In genomic region chr6:117173876-117174275, GRCm38 (mm10) we compare ENCODE assay signal across 8 mouse cellular contexts. TPM values are rescaled to one million over a fixed set of nuclear protein-coding genes. Genes with fewer than 3 reads are reported as not detected.
DNase-seq lines count a peak whose midpoint lies in the region; ATAC-seq and TF ChIP-seq lines count a peak whose summit lies in the region.

No protein-coding gene starts in this region.

- no peak for ATAC-seq in hindbrain, embryonic 13.5 days (ENCODE audit: low FRiP score)
- ATAC-seq in intestine, embryonic 14.5 days (replicated peaks; ENCODE audit: low FRiP score, low TSS enrichment, low read depth): peak; percentile 44; the same call in 1 of the 2 replicates
- ATAC-seq in midbrain, embryonic 14.5 days (ENCODE audit: low FRiP score, low TSS enrichment): peak; percentile 44; the same call in 1 of the 2 replicates
- peak; percentile 79 for ATAC-seq in stomach, postnatal 0 days (ENCODE audit: low FRiP score, low TSS enrichment)

- TF ChIP-seq EP300 in stomach, postnatal 0 days (optimal IDR thresholded peaks at IDR 0.05): no peak

- peak; percentile 92 for TF ChIP-seq CTCF in stomach, postnatal 0 days (IDR thresholded peaks at IDR 0.05; ENCODE audit: low read depth)

- peak; percentile 86 for DNase-seq in hindbrain, embryonic 10.5 days (ENCODE audit: low spot score)
- DNase-seq in cerebellum, postnatal 4 days (ENCODE audit: low spot score in 2 of 2): peak; percentile 76 to 91
- peak; percentile 68 to 71 for DNase-seq in gastrocnemius, adult 8-10 months (ENCODE audit: low spot score in 2 of 2)
- peak; percentile 94 for DNase-seq in intestine, embryonic 14.5 days (ENCODE audit: low spot score)
- peak; percentile 69 to 77 for DNase-seq in left cerebral cortex, postnatal 14 days (ENCODE audit: low spot score in 2 of 2)
- peak; percentile 82 for DNase-seq in midbrain, embryonic 14.5 days
- peak; percentile 85 for DNase-seq in stomach, postnatal 0 days (ENCODE audit: low spot score)

- no peak overlapping the region for H3K9ac ChIP-seq in hindbrain, embryonic 13.5 days
- no peak overlapping the region for H3K9ac ChIP-seq in intestine, embryonic 14.5 days (ENCODE audit: low read length)
- no peak overlapping the region for H3K9ac ChIP-seq in midbrain, embryonic 14.5 days (replicated peaks; ENCODE audit: low read length)
- no peak overlapping the region for H3K9ac ChIP-seq in stomach, postnatal 0 days (ENCODE audit: low read length)

- peaks cover 61% of the 10 kb centered on the region for H3K27me3 ChIP-seq in hindbrain, embryonic 10.5 days (ENCODE audit: insufficient read depth, poor library complexity, severe bottlenecking)
- H3K27me3 ChIP-seq in hindbrain, embryonic 13.5 days: peaks cover 69% of the 10 kb centered on the region
- no peaks in the 10 kb centered on the region for H3K27me3 ChIP-seq in intestine, embryonic 14.5 days (replicated peaks; ENCODE audit: control insufficient read depth, insufficient read depth, low read length)
- H3K27me3 ChIP-seq in midbrain, embryonic 14.5 days (ENCODE audit: control insufficient read depth, insufficient read depth, low read length): peaks cover 41% of the 10 kb centered on the region
- no peaks in the 10 kb centered on the region; the same call in 1 of the 2 replicates for H3K27me3 ChIP-seq in stomach, postnatal 0 days (ENCODE audit: control insufficient read depth, insufficient read depth, low read length)

- H3K36me3 ChIP-seq in hindbrain, embryonic 10.5 days: 0 out of 2 replicates have a peak, but pooled peaks cover 3% of the 10 kb centered on the region
- H3K36me3 ChIP-seq in hindbrain, embryonic 13.5 days: no peaks in the 10 kb centered on the region
- peaks cover 49% of the 10 kb centered on the region for H3K36me3 ChIP-seq in intestine, embryonic 14.5 days (ENCODE audit: control insufficient read depth, insufficient read depth, low read length)
- no peaks in the 10 kb centered on the region for H3K36me3 ChIP-seq in midbrain, embryonic 14.5 days (ENCODE audit: control insufficient read depth, insufficient read depth, low read length)
- H3K36me3 ChIP-seq in stomach, postnatal 0 days (ENCODE audit: control insufficient read depth, insufficient read depth, low read length): no peaks in the 10 kb centered on the region

- H3K4me1 ChIP-seq in hindbrain, embryonic 10.5 days (replicated peaks): peaks cover 28% of the 10 kb centered on the region
- H3K4me1 ChIP-seq in hindbrain, embryonic 13.5 days (replicated peaks): peaks cover 27% of the 10 kb centered on the region
- peaks cover 14% of the 10 kb centered on the region for H3K4me1 ChIP-seq in intestine, embryonic 14.5 days (replicated peaks; ENCODE audit: control insufficient read depth, insufficient read depth, low read length)
- H3K4me1 ChIP-seq in midbrain, embryonic 14.5 days (ENCODE audit: control insufficient read depth, insufficient read depth, low read length): peaks cover 8% of the 10 kb centered on the region; the same call in 1 of the 2 replicates
- H3K4me1 ChIP-seq in stomach, postnatal 0 days (replicated peaks; ENCODE audit: control insufficient read depth, insufficient read depth): peaks cover under 1% of the 10 kb centered on the region; the same call in 1 of the 2 replicates

- H3K4me3 ChIP-seq in hindbrain, embryonic 10.5 days: no peak overlapping the region
- no peak overlapping the region for H3K4me3 ChIP-seq in hindbrain, embryonic 13.5 days
- H3K4me3 ChIP-seq in intestine, embryonic 14.5 days (ENCODE audit: low read depth, low read length): no peak overlapping the region
- H3K4me3 ChIP-seq in midbrain, embryonic 14.5 days (replicated peaks; ENCODE audit: low read depth, low read length): no peak overlapping the region
- H3K4me3 ChIP-seq in stomach, postnatal 0 days (ENCODE audit: low read depth, low read length): no peak overlapping the region

- intact Hi-C loops in left cerebral cortex, postnatal 14 days (cut with DNase I): loop anchor here (10.0 kb wide), 1 partner anchor 261 kb away; no protein-coding TSS in a partner anchor

- 16% methylated on average over 11 of the region's 11 CpGs for WGBS in hindbrain, embryonic 10.5 days
- WGBS in hindbrain, embryonic 13.5 days: 15% methylated on average over 11 of the region's 11 CpGs
- WGBS in intestine, embryonic 14.5 days: 14% methylated on average over 11 of the region's 11 CpGs
- 8% methylated on average over 11 of the region's 11 CpGs for WGBS in midbrain, embryonic 14.5 days
- 21% methylated on average over 11 of the region's 11 CpGs for WGBS in stomach, postnatal 0 days

- peak overlapping the region; percentile 50; the same call in 1 of the 2 replicates for H3K27ac ChIP-seq in hindbrain, embryonic 10.5 days
- H3K27ac ChIP-seq in hindbrain, embryonic 13.5 days: no peak overlapping the region
- no peak overlapping the region for H3K27ac ChIP-seq in intestine, embryonic 14.5 days (ENCODE audit: low read depth)
- no peak overlapping the region for H3K27ac ChIP-seq in midbrain, embryonic 14.5 days (replicated peaks; ENCODE audit: low read depth, low read length)
- no peak overlapping the region for H3K27ac ChIP-seq in stomach, postnatal 0 days (replicated peaks)

- H3K9me3 ChIP-seq in hindbrain, embryonic 10.5 days: no peaks in the 10 kb centered on the region
- H3K9me3 ChIP-seq in hindbrain, embryonic 13.5 days: no peaks in the 10 kb centered on the region
- H3K9me3 ChIP-seq in intestine, embryonic 14.5 days (ENCODE audit: control insufficient read depth, low read length): no peaks in the 10 kb centered on the region
- no peaks in the 10 kb centered on the region for H3K9me3 ChIP-seq in midbrain, embryonic 14.5 days (ENCODE audit: control insufficient read depth, low read length)
- H3K9me3 ChIP-seq in stomach, postnatal 0 days (ENCODE audit: control insufficient read depth, low read length): no peaks in the 10 kb centered on the region

- H3K4me2 ChIP-seq in hindbrain, embryonic 13.5 days: no peak overlapping the region
- 0 out of 2 replicates have a peak overlapping the region, but pooled peaks have one; percentile 5 for H3K4me2 ChIP-seq in intestine, embryonic 14.5 days (ENCODE audit: low read length)
- H3K4me2 ChIP-seq in midbrain, embryonic 14.5 days (ENCODE audit: low read length): no peak overlapping the region
- H3K4me2 ChIP-seq in stomach, postnatal 0 days (replicated peaks; ENCODE audit: low read depth): no peak overlapping the region

RNA-seq across cellular contexts. Expression of gene Cxcl12, which starts 5.5 kb away (rescaled TPM):
- polyA plus RNA-seq in hindbrain, embryonic 10.5 days (2016; fragmentation: Nextera tagmentation; extraction: Ambion mirVana): 63.6 and 67.1 TPM in 2 replicates
- polyA plus RNA-seq in hindbrain, embryonic 13.5 days (2015; fragmentation: Nextera tagmentation; extraction: Ambion mirVana): 55.8 and 69.4 TPM in 2 replicates
- 10 to 100 TPM; 38.4 to 54.2 (median 40.8) TPM for total RNA-seq in gastrocnemius, adult 8-10 months (2022)
- 170 and 189 TPM in 2 replicates for polyA plus RNA-seq in intestine, embryonic 14.5 days (2014; fragmentation: Nextera tagmentation; extraction: Ambion mirVana)
- total RNA-seq in left cerebral cortex, postnatal 14 days (2021): 10 to 100 TPM; 51.8 to 55.9 TPM
- 6.4 and 80.3 TPM in 2 replicates for polyA plus RNA-seq in midbrain, embryonic 14.5 days (2014; fragmentation: Nextera tagmentation; extraction: Ambion mirVana)
- polyA plus RNA-seq in stomach, postnatal 0 days (2015; fragmentation: Nextera tagmentation; extraction: Ambion mirVana): 58.0 and 61.1 TPM in 2 replicates
